Mouse (Mus musculus) myocyte (in vitro differentiated cells): ENCODE measurements around the gene Cfi.

ENCODE experiments used
- E2F4 ChIP-seq: IDR thresholded peaks from one replicate; pipeline ENCODE4 v1.6.1; 2011; ENCODE audit warnings: mild to moderate bottlenecking, control low read depth, moderate library complexity; ENCODE audit not compliant: insufficient read depth
- MAX ChIP-seq: IDR thresholded peaks from one replicate; pipeline ENCODE4 v1.6.1; 2011; ENCODE audit warnings: low read depth, mild to moderate bottlenecking, control low read depth
- MYOD1 ChIP-seq, 3 experiments: IDR thresholded peaks; one replicate each; pipeline ENCODE4 v1.6.1; 2011; ENCODE audit warnings: control low read depth in 2 of 3, low read depth in 2 of 3, mild to moderate bottlenecking in 2 of 3, moderate library complexity in 1 of 3; ENCODE audit not compliant: insufficient read length in 2 of 3, control insufficient read depth in 1 of 3
- POLR2A ChIP-seq: IDR thresholded peaks from one replicate; pipeline ENCODE4 v1.6.1; 2011; ENCODE audit warnings: low read depth, mild to moderate bottlenecking, control low read depth, moderate library complexity; ENCODE audit not compliant: insufficient read length
- TCF12 ChIP-seq: IDR thresholded peaks from one replicate; pipeline ENCODE4 v1.6.1; 2011; ENCODE audit warnings: mild to moderate bottlenecking, control low read depth; ENCODE audit not compliant: poor library complexity, insufficient read depth, severe bottlenecking
- TCF3 ChIP-seq: IDR thresholded peaks from one replicate; pipeline ENCODE4 v1.6.1; 2011; ENCODE audit warnings: low read depth, control low read depth; ENCODE audit not compliant: insufficient read length
- USF1 ChIP-seq: IDR thresholded peaks from one replicate; pipeline ENCODE4 v1.6.1; 2011; ENCODE audit warnings: low read depth, mild to moderate bottlenecking, control low read depth, moderate library complexity

DNA sequence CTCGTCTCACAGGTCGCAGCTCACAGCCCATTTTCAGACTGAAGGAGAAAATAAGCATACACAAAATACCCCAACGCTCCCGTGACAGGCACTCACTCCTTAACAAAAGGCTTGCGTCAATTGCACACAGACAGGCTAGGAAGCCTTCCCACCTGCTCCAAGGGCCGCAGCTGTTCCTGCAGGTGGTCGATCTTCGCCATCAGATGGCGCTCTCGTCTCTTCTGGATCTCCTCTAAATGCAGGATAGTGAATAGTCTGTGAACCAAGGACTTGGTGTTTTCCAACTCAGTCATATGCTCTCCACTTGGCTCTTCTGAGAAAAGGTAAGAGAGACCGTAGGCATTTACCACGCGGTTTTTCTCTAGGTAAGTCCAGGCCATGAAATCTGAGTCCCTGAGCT lies 82.8 kb downstream of the Cfi start:
- TF ChIP-seq TCF3, result peak; percentile 40
- no peak for TF ChIP-seq E2F4
- TF ChIP-seq POLR2A, result no peak
- no peak for TF ChIP-seq TCF12
- no peak for TF ChIP-seq MAX
- TF ChIP-seq MYOD1 (IDR thresholded peaks at IDR 0.05; ENCODE audit: control insufficient read depth in 1 of 3, insufficient read length in 2 of 3, low read depth in 2 of 3), result peak; percentile 15 to 86 (median 81)
- TF ChIP-seq USF1, result no peak
